Mouse (Mus musculus) brain, embryonic 14.5 days (tissue): ENCODE measurements around the gene Bcl6.

Experiments
- CTCF ChIP-seq: fragments of 200-500 bp; IDR thresholded peaks from 2 replicates; pipeline ENCODE4 v1.5.1; 2012; ENCODE audit warnings: inconsistent platforms, mild to moderate bottlenecking, moderate library complexity, borderline replicate concordance; ENCODE audit not compliant: insufficient read depth, insufficient read length; ENCODE audit errors: extremely low read depth
- POLR2A ChIP-seq: fragments of 200-500 bp; IDR thresholded peaks from 2 replicates; pipeline ENCODE4 v1.6.1; 2012; ENCODE audit warnings: mild to moderate bottlenecking, inconsistent platforms, borderline replicate concordance; ENCODE audit not compliant: poor library complexity, insufficient read depth, insufficient read length, severe bottlenecking; ENCODE audit errors: extremely low read depth

GRCm38 (mm10) chr16:23980201-23980870 lies 8.3 kb downstream of the Bcl6 start:
- TF ChIP-seq CTCF: no peak
- no peak for TF ChIP-seq POLR2A
